Mouse (Mus musculus) MEL (cell line): ENCODE data around the gene Efna3. TPM values are rescaled to one million over a fixed set of nuclear protein-coding genes. Genes with fewer than 3 reads are reported as not detected.

ENCODE experiments used
- DNase-seq: peaks from one replicate; pipeline ENCODE4 v3.0.0; 2011; ENCODE audit warnings: low read depth, low spot score
- H3K27ac ChIP-seq: 2 replicates; pipeline ENCODE4 v1.5.1; 2012; ENCODE audit warnings: low read depth, mild to moderate bottlenecking, control low read depth, low read length, moderate library complexity; ENCODE audit not compliant: control insufficient read depth
- H3K27me3 ChIP-seq, 2 experiments: fragments of 150-350 bp in 1 of 2; sonication (generic) in 1 of 2; 2 replicates each; pipeline ENCODE4 v1.6.1; 2012; ENCODE audit warnings: low read length in 2 of 2, mild to moderate bottlenecking in 2 of 2, improper control_type of control experiment in 1 of 2, moderate library complexity in 1 of 2; ENCODE audit not compliant: insufficient read depth in 2 of 2, control insufficient read depth in 1 of 2
- H3K36me3 ChIP-seq, 2 experiments: 2 replicates each; pipeline ENCODE4 v1.6.1; 2012 to 2014; ENCODE audit warnings: low read length in 2 of 2, improper control_type of control experiment in 1 of 2, inconsistent platforms in 1 of 2, mild to moderate bottlenecking in 1 of 2; ENCODE audit not compliant: insufficient read depth in 2 of 2, control insufficient read depth in 1 of 2
- H3K4me1 ChIP-seq, 2 experiments: fragments of 150-350 bp in 1 of 2; sonication (generic) in 1 of 2; 2 replicates each; pipeline ENCODE4 v1.6.1; 2012; ENCODE audit warnings: low read length in 2 of 2, improper control_type of control experiment in 1 of 2, mild to moderate bottlenecking in 1 of 2; ENCODE audit not compliant: insufficient read depth in 2 of 2, control insufficient read depth in 1 of 2
- H3K4me3 ChIP-seq, 2 experiments: fragments of 150-350 bp in 1 of 2; sonication (generic) in 1 of 2; 2 replicates each; pipeline ENCODE4 v1.5.1; 2012; ENCODE audit warnings: low read depth in 2 of 2, low read length in 2 of 2, mild to moderate bottlenecking in 2 of 2, moderate library complexity in 2 of 2, control low read depth in 1 of 2, improper control_type of control experiment in 1 of 2; ENCODE audit not compliant: control insufficient read depth in 1 of 2, insufficient read depth in 1 of 2
- H3K79me2 ChIP-seq: 2 replicates; pipeline ENCODE4 v1.6.1; 2012; ENCODE audit warnings: mild to moderate bottlenecking, low read length, moderate library complexity; ENCODE audit not compliant: control insufficient read depth, poor library complexity, insufficient read depth
- H3K9ac ChIP-seq: 2 replicates; pipeline ENCODE4 v1.6.1; 2012; ENCODE audit warnings: low read depth, mild to moderate bottlenecking, control low read depth, low read length, moderate library complexity; ENCODE audit not compliant: control insufficient read depth, poor library complexity, severe bottlenecking
- H3K9me3 ChIP-seq: fragments of 150-350 bp; sonication (generic); replicated peaks from 2 replicates; pipeline ENCODE4 v1.6.1; 2012; ENCODE audit warnings: mild to moderate bottlenecking, low read length, improper control_type of control experiment, moderate library complexity; ENCODE audit not compliant: insufficient read depth
- BHLHE40 ChIP-seq: IDR thresholded peaks from 2 replicates; pipeline ENCODE4 v1.6.1; 2012; ENCODE audit warnings: low read depth, mild to moderate bottlenecking, inconsistent platforms, low read length, improper control_type of control experiment, borderline replicate concordance
- CHD2 ChIP-seq: IDR thresholded peaks from 2 replicates; pipeline ENCODE4 v1.6.1; 2011; ENCODE audit warnings: low read length, improper control_type of control experiment
- E2F4 ChIP-seq: IDR thresholded peaks from 2 replicates; pipeline ENCODE4 v1.6.1; 2011; ENCODE audit warnings: low read depth, low read length, improper control_type of control experiment, borderline replicate concordance
- EP300 ChIP-seq, 2 experiments: IDR thresholded peaks; 2 replicates each; pipeline ENCODE4 v1.6.1; 2011; ENCODE audit warnings: improper control_type of control experiment in 2 of 2, low read length in 2 of 2, low read depth in 1 of 2, mild to moderate bottlenecking in 1 of 2
- GABPA ChIP-seq: IDR thresholded peaks from 2 replicates; pipeline ENCODE4 v1.6.1; 2012; ENCODE audit warnings: low read depth, mild to moderate bottlenecking, inconsistent platforms, low read length, improper control_type of control experiment, moderate library complexity
- JUND ChIP-seq: IDR thresholded peaks from 2 replicates; pipeline ENCODE4 v1.6.1; 2011; ENCODE audit warnings: low read depth, mild to moderate bottlenecking, improper control_type of control experiment, low read length
- MAFK ChIP-seq: IDR thresholded peaks from 2 replicates; pipeline ENCODE4 v1.6.1; 2011; ENCODE audit warnings: low read depth, mild to moderate bottlenecking, low read length, improper control_type of control experiment, borderline replicate concordance
- MAX ChIP-seq: IDR thresholded peaks from 2 replicates; pipeline ENCODE4 v1.6.1; 2011; ENCODE audit warnings: low read length, improper control_type of control experiment
- MAZ ChIP-seq: IDR thresholded peaks from 2 replicates; pipeline ENCODE4 v1.6.1; 2012; ENCODE audit warnings: low read depth, mild to moderate bottlenecking, inconsistent platforms, low read length, improper control_type of control experiment
- MYC ChIP-seq: IDR thresholded peaks from 2 replicates; pipeline ENCODE4 v1.6.1; 2011; ENCODE audit warnings: low read depth, mild to moderate bottlenecking, low read length, improper control_type of control experiment, moderate library complexity
- NELFE ChIP-seq: IDR thresholded peaks from 2 replicates; pipeline ENCODE4 v1.6.1; 2011; ENCODE audit warnings: low read depth, low read length, improper control_type of control experiment
- NRF1 ChIP-seq: IDR thresholded peaks from 2 replicates; pipeline ENCODE4 v1.6.1; 2014; ENCODE audit warnings: low read depth, mild to moderate bottlenecking, inconsistent platforms, low read length, improper control_type of control experiment, moderate library complexity; ENCODE audit not compliant: poor library complexity, insufficient read depth, severe bottlenecking
- POLR2AphosphoS2 ChIP-seq: IDR thresholded peaks from 2 replicates; pipeline ENCODE4 v1.6.1; 2011; ENCODE audit warnings: low read length, improper control_type of control experiment
- RAD21 ChIP-seq: IDR thresholded peaks from 2 replicates; pipeline ENCODE4 v1.6.1; 2011; ENCODE audit warnings: mild to moderate bottlenecking, low read depth, low read length, improper control_type of control experiment
- RCOR1 ChIP-seq: IDR thresholded peaks from 2 replicates; pipeline ENCODE4 v1.6.1; 2012; ENCODE audit warnings: low read depth, mild to moderate bottlenecking, inconsistent platforms, low read length, improper control_type of control experiment
- SMC3 ChIP-seq: IDR thresholded peaks from 2 replicates; pipeline ENCODE4 v1.6.1; 2011; ENCODE audit warnings: low read depth, low read length, improper control_type of control experiment
- ZMIZ1 ChIP-seq: IDR thresholded peaks from 2 replicates; pipeline ENCODE4 v1.6.1; 2012; ENCODE audit warnings: low read depth, mild to moderate bottlenecking, inconsistent platforms, low read length, improper control_type of control experiment, moderate library complexity
- ZNF384 ChIP-seq: IDR thresholded peaks from 2 replicates; pipeline ENCODE4 v1.6.1; 2012; ENCODE audit warnings: low read depth, mild to moderate bottlenecking, inconsistent platforms, low read length, improper control_type of control experiment
- polyA plus RNA-seq, 2 experiments: library from polyadenylated mRNA; stranded (reverse) in 1 of 2; unstranded in 1 of 2; fragments of >175 nt in 1 of 2; fragments of >200 nt in 1 of 2; gene quantifications; 2 replicates each; pipeline versions ENCODE4 v1.2.1 to v1.2.4; 2012; ENCODE audit warnings: low replicate concordance in 2 of 2, low read depth in 1 of 2; ENCODE audit not compliant: insufficient read length in 2 of 2, insufficient read depth in 1 of 2, missing spikeins in 1 of 2
- total RNA-seq: library from RNA; depleted of rRNA; stranded (reverse); fragments of 300-350 nt; gene quantifications from 2 replicates; pipeline ENCODE4 v1.2.3, GENCODE M21; 2012

Efna3 gene
- total and polyA plus RNA-seq, 3 experiments: 0.54 to 1.2 TPM; not detected in 1

DNA sequence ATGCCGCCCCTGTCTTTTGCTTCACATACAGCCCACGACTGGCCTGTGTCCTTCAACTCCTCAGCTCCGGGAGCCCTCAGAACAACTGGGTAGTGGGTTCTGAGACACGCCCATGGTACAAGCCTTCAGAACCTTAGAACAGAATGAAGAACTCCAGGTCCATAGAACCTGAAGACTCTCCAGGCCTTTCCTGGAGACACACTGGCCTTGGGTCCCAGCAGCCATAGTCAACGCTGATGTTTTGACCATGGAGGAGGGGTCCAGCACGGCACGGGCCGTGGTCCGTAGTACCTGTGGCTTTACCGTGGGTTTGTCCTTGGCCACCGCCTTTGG is 42.4 kb upstream of the Efna3 start, which contains the start of gene Dcst1:
Gene Dcst1 (minus strand): TSS at position 101 of the 333 bp plus-strand sequence.
- Histone ChIP-seq H3K4me3 (no peak within 1 kb of the TSS), H3K9ac (no peak within 1 kb of the TSS)
- TF ChIP-seq ZMIZ1 (no peak), NRF1 (no peak), ZNF384 (no peak), NELFE (no peak), MYC (no peak), RCOR1 (no peak), GABPA (no peak), SMC3 (no peak), POLR2AphosphoS2 (no peak), BHLHE40 (no peak), EP300 (IDR thresholded peaks at IDR 0.05; ENCODE audit: low read depth in 1 of 2, low read length in 2 of 2) (no peak)
- TF ChIP-seq, all 39 proteins: peak for 0
- Histone ChIP-seq H3K27me3 (peaks cover 14 to 19% of the 10 kb centered on the region in 2 experiments), H3K27ac (no peak within 1 kb of the TSS), H3K36me3 (peaks cover 0 to under 1% of the 10 kb centered on the region in 2 experiments; a peak in 2 of 4 replicates), H3K4me1 (peaks cover 0 to 1% of the 10 kb centered on the region in 2 experiments; a peak in 2 of 4 replicates), H3K79me2 (no peaks in the 10 kb centered on the region), H3K9me3 (no peaks in the 10 kb centered on the region)
- no peak for DNase-seq

DNA sequence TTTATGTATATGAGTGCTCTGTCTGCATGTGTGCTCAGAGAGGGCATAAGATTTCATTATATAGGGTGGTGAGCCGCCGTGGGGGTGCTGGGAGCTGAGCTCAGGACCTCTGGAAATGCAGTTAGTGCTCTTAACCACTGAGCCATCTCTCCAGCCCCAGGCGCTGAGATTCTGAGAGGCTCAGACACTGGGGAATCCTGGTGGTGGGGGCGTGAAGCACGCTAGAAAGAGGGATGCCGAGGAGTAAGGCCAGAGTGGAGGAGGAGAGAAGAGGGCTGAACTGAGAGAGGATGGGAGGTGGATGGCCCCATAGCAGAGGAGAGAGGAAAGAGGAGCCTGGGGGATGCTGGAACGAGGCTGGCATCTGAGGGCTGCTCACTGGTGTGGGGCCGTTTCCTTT is 41.9 kb upstream of the Efna3 start:
- peaks cover 0 to 6% of the 10 kb centered on the region in 2 experiments; a peak in 2 of 4 replicates for H3K4me1 ChIP-seq
- TF ChIP-seq RAD21 (no peak), ZNF384 (no peak), NELFE (no peak), POLR2AphosphoS2 (no peak), JUND (no peak), MAX (no peak), CHD2 (no peak)
- DNase-seq: no peak
- peaks cover 0 to 3% of the 10 kb centered on the region in 2 experiments; a peak in 2 of 4 replicates for H3K36me3 ChIP-seq
- no peaks in the 10 kb centered on the region for H3K9me3 ChIP-seq
- H3K4me3 ChIP-seq: no peak overlapping the region
- H3K27me3 ChIP-seq: peaks cover 14 to 19% of the 10 kb centered on the region in 2 experiments
- no peaks in the 10 kb centered on the region for H3K79me2 ChIP-seq
- H3K27ac ChIP-seq: no peak overlapping the region
- no peak overlapping the region for H3K9ac ChIP-seq

GRCm38 (mm10) chr3:89361675-89362074 is 38.9 kb upstream of the Efna3 start, which contains the start of gene Dcst2:
Dcst2 (plus strand) TSS chr3:89361975.
- peaks cover 0 to 5% of the 10 kb centered on the region in 2 experiments; a peak in 2 of 4 replicates for H3K36me3 ChIP-seq
- H3K27me3 ChIP-seq: peaks cover 7 to 8% of the 10 kb centered on the region in 2 experiments

More at GRCm38 (mm10) chr3:89361675-89362074, 38.9 kb upstream of the Efna3 start, which contains the start of gene Dcst2:
- no peak for TF ChIP-seq MAZ
- no peak for TF ChIP-seq MAFK
- TF ChIP-seq E2F4: no peak
- no peak for TF ChIP-seq JUND
- no peak for TF ChIP-seq ZMIZ1
- Histone ChIP-seq H3K27ac (no peak within 1 kb of the TSS), H3K79me2 (no peaks in the 10 kb centered on the region), H3K9me3 (no peaks in the 10 kb centered on the region), H3K9ac (no peak within 1 kb of the TSS), H3K4me1 (peaks cover 0 to 13% of the 10 kb centered on the region in 2 experiments; a peak in 2 of 4 replicates), H3K4me3 (no peak within 1 kb of the TSS)
- no peak for DNase-seq
